Mouse (Mus musculus) ZHBTc4 (cell line): ENCODE measurements around the gene Dpm3.
A peak's percentile ranks its signal among the peaks of the same experiment; 100 is the strongest.

Source experiments
- DNase-seq: peaks from one replicate; pipeline ENCODE4 v3.0.0-alpha.2; 2011; ENCODE audit warnings: low read depth, low spot score

Dpm3 gene

DNA sequence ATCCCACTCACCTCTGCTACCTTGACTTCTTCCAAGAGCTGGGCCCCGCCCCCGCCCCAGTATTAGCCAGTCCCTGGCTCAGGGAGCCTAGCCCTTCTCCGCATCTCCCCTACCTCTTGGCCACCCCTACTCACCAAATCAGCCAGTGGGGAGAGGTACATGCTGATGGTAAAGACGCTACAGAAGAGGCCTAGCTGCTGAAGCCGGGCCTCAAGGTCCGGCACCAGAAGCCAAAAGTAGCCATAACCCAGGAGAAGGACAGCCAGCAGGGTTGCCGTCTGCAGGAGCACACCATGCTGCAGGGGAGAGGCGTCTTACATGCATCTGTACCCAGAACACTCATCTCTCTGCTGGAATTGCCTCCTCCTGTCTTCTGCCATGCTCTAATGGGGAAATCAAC, 9.8 kb downstream of the Dpm3 start:
- DNase-seq = no peak

DNA sequence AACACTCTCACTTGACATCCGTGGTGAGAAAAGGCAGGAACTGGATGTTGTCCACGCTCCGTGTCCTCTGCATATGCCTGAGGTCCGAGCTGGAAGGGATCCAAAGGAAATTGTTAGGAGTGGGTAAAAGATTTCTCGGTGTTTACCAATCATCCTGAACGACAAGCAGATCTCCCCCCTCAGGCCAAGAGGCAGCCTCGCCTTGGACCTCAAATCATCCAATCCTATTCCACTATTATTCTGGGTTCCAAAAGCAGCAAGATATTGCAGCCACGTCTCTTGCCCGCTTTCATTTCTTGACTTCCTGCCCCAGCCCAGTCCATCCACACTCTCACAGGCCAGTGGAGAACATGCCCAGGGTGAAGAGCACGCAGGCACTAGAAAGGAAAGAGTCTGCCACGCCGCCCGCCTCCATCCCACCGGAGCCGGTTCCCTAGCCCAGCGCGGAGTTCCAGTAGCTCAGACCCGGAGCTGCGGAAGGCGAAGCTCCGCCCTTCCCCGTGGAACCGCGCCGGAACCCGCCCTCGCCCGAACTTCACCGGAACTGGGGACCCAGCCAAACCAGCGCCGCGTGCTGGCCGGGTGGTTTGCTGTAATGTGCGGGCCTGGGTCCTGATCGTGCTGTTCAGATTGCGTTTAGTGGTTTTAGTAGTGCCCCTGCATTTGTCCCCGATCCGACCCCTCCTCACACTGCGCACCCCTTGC, 11.0 kb downstream of the Dpm3 start, which contains the start of gene Slc50a1:
Slc50a1 (minus strand) TSS at position 520 of the 705 bp plus-strand sequence.
- DNase-seq = peak; percentile 52

DNA sequence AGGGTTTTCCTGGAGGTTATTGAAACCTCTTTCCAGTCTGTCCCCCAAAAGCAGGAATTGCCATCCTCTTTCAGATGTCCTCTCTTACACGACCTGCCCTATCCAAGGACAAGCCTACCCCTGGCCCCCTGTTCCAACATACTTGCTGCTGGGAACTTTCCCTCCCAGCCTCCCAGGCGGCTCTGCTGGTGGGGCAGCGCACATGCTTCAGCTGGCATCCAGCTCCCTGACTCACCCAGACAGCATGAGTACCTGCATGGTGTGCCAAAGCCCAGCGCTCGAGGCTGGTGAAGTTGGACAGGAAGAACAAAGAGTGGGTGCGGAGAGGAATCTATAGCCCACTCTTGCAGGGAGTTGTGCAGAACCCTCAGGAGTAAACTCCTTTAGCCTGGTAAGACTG, 11.7 kb downstream of the Dpm3 start:
- no peak for DNase-seq

DNA sequence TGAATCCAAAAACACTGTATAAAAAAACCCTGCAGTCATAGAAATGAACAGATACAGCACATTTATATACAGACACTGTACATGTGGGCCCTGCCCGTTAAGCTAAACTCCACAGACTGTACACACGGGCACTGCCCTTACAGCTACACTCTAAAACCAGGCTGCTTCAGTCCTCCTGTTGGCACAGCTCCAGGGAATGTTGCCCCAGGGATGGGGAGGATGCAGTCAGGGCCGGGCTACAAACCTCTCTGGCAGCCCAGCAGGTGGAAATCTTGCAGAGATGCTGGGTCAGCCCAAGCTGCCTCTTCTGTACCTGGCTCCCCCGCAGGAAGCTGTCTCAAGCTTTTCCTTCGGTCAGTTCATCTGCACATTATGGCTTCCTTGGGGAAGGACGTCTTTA, 12.6 kb downstream of the Dpm3 start:
- DNase-seq = no peak

DNA sequence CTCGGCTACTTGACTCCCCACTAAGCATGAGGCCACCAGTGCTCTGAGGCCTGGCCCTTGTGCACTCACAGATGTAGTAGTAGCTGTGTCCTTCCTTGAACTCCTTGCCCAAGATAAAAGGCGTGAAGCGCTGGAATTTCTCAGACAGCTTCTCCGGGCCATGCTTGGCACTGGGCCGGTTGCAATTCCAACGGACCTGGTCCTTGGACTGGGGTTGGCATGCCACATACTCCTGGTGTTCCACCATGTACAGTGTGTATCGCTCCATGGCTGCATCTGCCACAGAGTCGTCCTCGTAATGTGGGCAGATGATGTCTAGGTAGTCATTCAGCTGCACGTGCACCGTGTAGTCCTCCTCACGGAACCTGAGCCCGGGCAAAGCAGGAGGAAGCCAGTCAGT, 16.9 kb downstream of the Dpm3 start:
- no peak for DNase-seq

DNA sequence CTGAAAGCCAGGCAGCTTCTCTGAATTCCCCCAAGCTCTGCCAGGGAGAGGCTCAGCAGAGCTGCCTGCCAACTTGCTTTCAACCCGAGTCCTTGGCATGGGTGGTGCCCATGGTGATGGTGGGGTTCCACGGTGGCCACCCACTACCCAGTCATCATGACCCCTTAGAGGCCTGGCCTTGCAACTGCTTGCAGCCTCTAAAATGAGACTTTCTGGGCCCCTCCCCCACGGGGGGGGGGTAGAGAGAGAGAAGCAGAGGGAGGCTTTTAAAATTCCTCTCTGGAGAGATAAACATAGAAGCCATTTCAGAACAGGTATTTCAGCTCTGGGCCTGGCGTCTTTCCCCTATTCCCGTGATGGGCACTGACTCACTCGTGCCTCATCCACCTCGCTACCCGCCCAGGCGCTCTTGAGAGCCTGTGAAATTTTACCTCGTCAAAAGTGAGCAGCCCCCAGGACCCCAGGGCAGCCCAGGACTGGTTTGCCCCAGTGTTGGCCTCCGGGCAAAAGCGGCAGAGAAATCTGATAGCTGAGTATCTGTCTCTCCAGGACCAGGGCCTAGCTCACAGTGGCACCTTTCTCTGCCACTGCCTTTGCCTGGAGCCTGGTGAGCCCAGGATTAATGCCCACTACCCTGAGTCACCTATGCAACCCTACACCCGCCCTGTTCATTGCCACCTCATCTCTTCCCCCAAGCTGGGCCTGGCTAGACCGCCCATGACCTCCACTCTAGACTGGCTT, 18.3 kb downstream of the Dpm3 start:
- no peak for DNase-seq

DNA sequence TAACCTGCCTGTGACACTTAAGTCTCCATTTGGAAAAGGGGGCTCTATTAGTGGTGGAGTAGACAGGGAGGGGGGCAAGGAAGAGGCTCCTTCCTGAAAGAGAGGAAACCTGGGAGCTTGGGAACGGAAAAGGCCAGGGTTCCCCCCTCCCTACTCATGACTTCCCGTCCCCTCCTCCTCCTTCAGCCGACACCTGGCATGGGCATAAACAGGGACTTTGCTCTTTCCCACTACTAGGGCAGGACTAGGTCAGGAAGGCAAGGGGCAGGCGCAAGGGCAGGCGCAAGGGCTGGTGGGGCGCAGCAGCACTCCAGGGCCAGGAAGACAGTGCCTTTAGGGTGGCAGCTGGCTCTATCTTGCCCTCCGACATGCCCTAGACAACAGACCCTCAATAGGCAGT, 18.9 kb downstream of the Dpm3 start:
- DNase-seq = no peak

DNA sequence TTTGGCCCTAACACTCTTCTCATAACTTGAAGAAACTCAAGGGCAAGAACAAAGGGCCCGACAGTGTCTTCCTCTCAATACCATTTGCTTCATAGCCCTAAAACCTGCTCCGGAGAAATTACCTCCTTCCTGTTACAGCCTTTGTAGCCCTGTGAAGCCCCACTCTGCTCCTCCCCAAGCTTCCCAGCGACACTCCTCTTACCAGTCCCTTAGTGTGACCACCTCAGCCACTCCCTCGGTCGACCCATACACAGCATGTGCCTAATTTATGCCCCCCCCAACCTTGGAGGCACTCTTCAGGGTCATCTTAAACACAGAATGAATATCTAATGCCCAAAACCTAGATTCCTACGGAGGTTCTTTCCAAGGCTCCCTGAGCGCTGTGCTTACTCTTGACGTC, 19.5 kb downstream of the Dpm3 start:
- no peak for DNase-seq

DNA sequence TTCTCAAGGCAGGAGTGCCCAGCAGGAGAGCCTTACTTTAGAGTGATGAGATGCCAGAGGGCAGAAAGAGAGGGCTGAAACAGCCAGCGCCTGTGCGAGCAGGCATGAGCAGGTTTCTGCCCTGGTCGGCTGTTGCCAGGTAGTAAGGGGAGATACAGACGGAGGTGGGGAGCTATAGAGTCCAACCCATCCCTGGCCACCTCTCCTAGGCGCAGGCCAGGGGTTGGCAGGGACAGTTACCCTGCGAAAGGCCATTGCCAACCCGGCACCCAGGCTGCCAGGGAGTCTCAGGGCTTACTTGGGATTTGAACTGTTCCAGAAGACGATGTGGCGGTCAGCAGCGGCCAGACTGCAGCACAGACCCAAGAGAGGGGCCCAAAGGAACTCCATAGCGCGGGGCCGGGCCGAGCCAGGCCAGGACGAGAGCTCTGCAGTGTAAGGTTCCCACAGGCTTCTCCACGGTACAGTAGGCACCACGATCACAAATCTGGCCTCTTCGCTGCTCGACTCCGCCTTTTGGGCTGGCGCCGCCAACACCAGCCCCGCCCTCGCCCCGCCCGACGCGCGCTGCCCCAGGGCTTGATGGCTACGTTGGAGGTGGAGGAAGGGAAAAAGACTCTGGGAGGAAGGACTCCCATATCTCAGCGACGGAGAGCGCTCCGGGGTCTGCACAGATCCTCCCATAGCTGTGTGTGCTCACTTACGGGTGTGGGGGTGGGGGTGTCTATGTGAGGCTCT, 20.2 kb downstream of the Dpm3 start:
- DNase-seq = peak; percentile 90

DNA sequence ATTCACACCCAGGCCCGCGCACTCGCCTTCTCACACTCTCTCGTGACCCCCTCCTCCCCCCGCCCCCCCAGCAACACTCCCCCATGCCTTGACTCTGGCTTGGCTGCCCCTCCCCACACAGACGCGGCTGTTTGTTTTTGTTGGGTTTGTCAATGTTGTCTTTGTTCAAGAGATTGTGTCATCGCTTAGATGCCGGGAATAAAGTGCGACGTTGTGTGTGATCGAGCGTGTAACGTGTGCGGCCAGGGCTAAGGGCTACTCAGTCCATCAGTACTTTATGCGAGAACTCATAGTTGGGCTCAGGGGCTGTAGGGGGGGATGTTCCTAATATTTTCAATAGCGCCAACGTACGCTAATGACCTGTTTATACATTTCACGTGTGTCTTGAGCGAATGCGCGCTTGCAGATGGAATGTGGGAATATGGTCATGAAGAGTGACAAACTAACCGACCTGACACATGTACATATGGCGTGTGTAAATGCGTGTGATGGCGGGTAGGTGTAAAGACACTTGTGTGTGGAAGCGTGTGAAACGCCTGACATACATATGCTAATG, 21.0 kb downstream of the Dpm3 start:
- DNase-seq = no peak

DNA sequence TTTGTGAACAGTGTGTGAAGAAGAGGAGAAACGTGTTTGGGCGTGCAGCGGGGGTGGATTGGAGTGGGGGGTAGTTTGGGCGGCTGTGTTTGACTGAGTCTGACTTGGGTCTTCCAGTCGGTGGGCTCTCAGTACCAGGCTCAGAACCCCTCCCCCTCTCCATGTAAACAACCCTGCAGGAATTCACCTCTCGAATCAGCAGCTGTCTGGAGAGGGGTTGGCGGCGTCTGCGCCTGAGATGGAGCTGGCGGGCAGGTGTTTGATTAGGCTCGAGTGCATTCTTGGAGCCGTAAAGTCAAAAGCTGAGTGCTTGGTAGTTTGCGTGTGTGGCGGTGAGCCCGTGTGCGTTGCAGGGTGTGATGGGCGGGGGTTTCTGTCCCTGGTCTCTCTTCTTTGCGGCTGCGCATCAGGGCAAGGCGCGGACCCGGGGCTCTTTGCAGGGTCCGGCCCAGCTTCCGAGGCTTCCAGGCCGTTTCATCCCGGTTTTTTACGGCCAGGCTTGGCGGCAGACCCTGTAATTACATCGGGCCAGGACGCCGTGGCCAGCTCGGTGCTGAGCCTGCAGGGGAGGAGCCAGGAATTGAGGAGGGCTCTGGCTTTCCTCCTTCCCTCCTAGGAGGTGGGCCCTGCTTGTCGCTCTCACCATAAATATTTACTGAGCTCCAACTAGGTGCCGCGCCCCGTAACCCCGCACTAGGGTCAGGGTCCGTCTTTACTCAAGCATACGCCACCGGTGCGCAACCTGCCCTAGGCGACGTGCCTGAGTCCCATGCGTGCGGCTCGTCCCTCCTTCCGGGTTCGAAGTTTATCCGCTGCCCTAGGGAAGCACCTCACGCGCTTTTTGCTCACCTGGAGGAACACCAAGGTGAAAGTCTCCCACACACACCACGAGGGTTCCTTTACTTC, 21.7 kb downstream of the Dpm3 start, which contains the start of gene Efna1:
Efna1 (minus strand) TSS at position 537 of the 906 bp plus-strand sequence.
- DNase-seq = peak; percentile 64

DNA sequence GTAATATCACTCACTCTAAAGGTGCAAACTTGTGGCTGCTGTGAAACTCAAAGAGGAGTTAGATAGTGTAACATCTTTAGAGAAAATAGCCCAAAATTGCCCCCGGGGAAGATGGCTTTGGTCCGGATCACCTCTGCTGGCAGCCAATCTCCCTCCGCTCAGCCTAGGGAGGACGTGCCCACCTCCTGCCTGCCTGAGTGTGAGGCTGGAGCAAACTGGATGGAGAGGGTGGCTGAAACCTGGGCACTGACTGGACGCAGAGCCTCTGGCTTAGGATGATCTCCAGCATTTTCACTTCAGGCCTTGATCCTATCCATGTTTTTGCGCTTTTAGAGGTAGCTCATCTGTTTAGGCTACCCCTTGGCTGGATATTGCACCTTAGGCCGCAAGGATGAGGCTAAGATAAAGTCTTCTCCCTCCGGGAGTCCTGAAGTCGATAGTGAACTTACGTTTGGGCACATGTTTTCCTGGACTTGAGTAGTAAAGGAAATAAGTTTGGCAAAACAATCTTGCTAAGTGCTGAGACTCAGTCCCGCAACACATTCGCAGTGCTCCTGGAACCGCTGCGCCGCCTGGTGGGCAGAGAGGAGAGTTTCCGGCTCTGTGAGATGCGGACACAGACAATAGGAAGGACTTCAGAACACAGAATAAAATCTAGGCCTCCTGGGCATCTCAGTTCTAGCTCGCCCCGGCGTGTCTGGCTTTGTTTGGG, 22.6 kb downstream of the Dpm3 start:
- peak; percentile 92 for DNase-seq

DNA sequence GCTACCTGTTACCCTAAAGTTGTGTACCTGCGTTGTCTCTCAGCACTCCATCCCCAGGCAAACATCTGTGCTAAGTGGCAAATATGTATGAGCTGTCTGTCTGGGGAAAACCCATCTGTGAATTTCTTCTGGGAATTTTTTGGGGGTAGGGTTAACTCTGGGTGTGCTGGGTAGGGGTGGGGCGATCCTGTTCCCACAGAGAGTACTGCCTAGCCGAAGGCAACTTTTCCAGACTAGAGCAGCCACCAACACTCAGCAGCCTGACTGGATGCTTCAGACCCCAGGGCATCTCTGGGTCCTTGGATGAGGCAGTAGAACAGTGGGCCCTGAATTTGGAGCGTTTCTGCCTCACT, 23.1 kb downstream of the Dpm3 start:
- no peak for DNase-seq

DNA sequence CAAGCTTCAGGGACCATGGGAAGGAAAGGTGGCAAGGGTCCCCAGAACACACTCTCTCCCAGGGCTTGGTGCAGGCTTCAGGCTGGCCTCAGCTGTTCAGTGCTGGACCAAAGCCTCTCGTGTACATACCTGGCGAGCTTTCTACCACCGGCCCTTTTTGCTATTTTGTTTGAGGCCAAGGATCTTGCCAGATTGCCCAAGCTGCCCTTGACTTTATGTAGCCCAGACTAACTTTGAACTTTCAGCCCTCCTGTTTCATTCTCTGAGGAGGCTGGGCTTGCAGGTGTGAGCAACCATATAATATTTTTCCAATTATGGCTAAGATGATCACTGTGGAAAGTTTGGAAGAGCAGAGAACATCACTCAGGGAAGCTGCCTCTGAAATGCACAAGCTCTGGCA, 25.1 kb downstream of the Dpm3 start:
- no peak for DNase-seq

DNA sequence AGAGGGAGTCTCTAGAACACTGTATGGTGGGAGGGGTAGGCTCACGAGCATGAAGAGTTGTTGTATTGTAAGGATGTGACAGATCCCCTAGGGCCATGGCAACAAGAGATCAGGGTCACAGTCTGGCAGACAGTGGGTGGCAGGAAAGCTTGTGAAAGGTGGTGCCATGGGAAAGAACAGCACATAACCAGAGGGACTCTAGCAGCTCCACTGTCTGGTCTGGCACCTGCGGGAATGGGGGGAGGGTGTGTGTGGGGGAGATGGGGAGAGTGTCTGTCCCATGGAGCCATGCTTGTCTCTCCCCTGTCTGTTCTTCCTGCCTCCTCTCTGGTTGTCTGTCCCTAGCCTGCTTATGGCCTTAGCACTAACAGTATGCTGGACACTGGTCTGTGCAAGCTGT, 26.4 kb downstream of the Dpm3 start:
- no peak for DNase-seq

DNA sequence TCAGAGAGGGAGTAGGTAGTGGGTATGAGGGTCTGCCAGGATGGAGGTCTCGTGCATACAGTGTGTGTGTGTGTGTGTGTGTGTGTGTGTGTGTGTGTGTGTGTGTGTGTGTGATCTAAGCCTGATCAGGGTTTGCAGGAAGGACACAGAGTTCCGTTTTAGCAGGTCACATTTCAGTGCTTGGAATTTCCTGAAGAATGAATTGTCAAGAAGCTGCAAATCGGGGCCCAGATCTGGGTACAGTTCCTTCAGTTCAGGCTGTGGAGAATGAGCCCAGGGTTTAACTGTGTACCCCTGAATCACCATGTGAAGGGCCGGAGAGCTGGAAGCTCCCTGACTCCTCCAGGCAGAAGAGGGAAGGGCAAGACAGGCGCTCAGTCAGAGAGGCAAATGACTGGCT, 28.1 kb downstream of the Dpm3 start:
- no peak for DNase-seq

DNA sequence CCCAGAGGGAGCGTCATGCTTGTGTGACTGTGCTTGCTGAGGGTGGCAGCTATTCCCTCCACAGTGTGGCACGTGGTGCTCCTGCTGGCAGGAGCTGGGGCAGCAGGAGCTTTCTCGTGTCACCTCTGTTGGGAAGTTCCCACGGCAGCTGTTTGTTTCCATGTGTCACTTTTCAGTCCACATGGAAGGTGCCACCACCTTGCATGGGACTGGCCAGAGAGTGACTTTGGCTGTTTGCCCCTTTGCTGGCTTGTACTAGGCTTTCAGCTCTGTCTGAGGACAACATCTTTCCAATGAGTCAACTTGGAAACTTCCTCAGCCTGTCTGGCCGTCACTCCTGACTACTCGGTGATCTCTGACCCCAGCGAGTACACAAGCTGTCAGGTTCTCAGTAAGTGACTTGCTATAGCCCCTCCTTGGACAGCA, 29.4 kb downstream of the Dpm3 start:
- DNase-seq = no peak

DNA sequence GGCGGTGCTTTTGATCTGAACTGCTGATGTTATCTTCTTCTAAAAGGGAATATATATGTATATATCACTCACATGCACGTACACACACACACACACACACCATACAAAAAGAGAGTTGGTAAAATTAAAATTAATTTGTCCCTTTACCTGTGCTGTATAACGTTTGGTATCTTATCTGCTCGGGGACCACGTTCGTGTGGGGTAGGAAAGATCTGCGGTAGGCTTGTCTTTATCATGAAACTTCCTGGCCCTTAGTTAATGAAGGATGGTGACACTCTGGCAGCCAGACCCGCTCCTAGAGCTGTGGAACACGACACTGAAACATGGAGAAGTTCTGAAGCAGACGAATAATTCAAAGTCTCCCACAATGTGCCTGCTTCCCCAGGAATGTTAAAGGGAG, 32.7 kb downstream of the Dpm3 start:
- no peak for DNase-seq

DNA sequence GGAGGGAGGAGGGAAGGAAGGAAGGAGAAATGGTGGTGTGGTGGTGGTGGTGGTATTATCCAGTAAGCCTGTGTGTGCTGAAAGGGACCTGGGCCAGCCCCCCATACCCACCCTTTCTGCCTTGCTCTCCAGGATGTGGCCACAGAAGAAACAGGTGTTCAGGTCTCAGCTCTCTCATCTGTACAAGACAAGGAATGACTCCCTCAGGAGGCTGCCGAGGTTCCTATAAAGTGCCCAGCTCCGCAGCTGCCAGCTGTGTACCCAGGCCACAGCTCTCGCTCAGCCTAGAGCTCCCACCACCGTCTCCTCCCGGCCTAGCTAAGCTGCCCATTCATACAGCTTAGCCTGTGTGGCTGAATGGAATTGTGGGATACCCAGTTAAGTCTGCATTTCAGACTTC, 33.1 kb downstream of the Dpm3 start:
- no peak for DNase-seq

DNA sequence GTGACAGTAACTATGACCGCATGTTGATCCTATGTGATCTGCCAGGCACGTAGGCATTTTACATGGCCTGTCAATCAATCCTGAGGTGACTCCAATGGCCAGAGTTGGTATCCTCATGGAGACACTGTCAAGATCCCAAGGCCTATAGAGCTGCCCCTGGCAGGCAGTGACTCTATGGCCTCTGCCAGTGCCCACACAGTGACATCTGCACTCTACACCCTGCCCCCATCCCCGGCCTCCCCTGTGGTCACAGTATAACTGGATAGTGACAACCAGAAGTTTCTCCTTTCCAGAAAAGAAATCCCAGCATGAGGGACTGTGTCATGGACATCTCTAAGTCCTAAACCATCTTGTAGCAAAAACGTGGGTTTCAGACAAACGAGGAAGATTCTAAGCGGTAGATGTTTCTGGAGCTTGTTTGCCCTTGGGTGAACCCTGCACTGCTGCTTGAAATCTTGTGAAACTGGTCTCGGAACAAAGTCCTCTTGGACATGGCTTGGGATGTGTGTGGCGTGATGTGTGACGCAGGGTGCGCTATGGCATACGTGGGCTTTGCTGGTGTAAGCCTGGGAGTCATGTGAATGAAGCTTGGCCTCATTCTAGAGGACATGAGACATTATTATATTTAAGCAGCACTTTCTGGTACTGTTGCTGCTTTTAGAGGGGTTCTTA, 34.2 kb downstream of the Dpm3 start:
- DNase-seq = no peak
